Mouse (Mus musculus): ENCODE measurements around the gene Rps6kc1. TPM values are rescaled to one million over a fixed set of nuclear protein-coding genes. Genes with fewer than 3 reads are reported as not detected.

Rps6kc1 gene
- 10.0 and 11.1 TPM in 2 replicates for polyA plus RNA-seq (2014; fragmentation: Nextera tagmentation; extraction: Ambion mirVana)

DNA sequence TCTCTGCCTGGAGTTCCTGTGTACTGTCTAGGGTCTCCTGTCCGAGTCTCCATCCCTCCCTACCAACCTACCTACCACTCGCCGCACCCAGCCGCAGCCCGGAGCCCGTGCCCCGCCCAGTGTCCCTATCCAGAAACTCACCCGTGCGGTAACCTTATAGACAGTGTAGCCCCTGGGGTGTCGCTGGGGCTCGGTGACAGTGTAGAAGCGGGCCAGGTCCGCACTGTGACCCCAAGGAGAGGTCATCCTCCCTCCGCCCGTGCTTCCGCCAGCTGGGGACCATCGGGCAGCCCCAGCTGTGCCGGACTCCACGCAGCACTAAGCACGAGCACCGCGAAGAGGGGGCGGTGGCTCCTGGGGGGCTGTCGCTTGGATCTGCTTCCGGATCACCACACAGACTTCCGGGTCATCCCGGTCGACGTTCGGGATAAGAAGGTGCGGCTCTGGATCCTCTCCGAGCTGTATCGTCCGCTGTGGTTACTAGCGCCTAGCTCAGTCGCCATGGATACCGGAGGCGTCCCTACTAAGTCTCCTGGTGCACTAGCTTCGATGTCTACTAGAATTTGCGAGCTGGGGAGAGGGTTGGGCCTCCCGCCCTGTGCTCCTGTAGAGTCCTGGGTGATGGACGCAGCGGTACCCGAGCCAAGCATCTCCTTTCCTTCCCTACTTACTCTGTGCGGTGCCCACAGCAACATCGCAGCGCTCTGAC is at the start of gene Rps6kc1:
Gene Rps6kc1, minus strand, starts transcription at position 356 of the 709 bp plus-strand sequence.
- Histone ChIP-seq H3K4me1 (replicated peaks; ENCODE audit: control insufficient read depth, insufficient read depth, low read length) (peaks cover 3% of the 10 kb centered on the region; the same call in 1 of the 2 replicates), H3K4me2 (peak within 1 kb of the TSS; percentile 74), H3K9ac (ENCODE audit: low read depth, low read length) (peak within 1 kb of the TSS; percentile 66), H3K4me3 (ENCODE audit: low read depth, low read length) (peak within 1 kb of the TSS; percentile 73), H3K27me3 (replicated peaks; ENCODE audit: control insufficient read depth, insufficient read depth, low read length) (no peaks in the 10 kb centered on the region), H3K9me3 (ENCODE audit: control insufficient read depth, low read length) (no peaks in the 10 kb centered on the region), H3K36me3 (ENCODE audit: control insufficient read depth, insufficient read depth, low read length) (no peaks in the 10 kb centered on the region), H3K27ac (ENCODE audit: low read depth, low read length) (no peak within 1 kb of the TSS)
- ATAC-seq (replicated peaks; ENCODE audit: low FRiP score) (peak; percentile 92), DNase-seq (ENCODE audit: low spot score) (peak; percentile 83)
- 1% methylated on average over 47 of the region's 47 CpGs for WGBS

DNA sequence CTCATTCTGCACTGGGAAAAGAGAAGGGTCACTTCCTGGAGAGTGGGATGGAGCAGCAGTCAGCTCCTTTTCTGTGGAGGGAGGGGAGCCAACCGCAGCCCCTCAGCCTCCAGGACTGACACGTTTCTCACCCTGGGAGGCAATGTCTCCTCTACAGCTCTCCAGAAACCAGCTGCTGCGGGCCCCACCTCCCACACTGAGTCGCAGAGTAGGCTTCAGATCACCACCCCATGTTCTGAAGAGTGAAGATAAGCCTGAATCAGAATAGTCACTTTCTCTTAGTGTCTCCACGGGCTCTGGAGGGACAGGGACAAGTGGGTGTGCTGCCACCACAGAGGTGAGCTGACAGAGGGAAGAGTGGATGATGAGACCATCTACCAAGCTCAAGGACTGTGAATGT is 47.3 kb upstream of the Rps6kc1 start:
- no peak overlapping the region for H3K4me3 ChIP-seq (ENCODE audit: low read depth, low read length)
- DNase-seq (ENCODE audit: low spot score), result no peak
- H3K36me3 ChIP-seq (ENCODE audit: control insufficient read depth, insufficient read depth, low read length), result no peaks in the 10 kb centered on the region
- H3K9ac ChIP-seq (ENCODE audit: low read depth, low read length), result no peak overlapping the region
- WGBS, result 36% methylated on average over 5 of the region's 5 CpGs
- no peaks in the 10 kb centered on the region for H3K9me3 ChIP-seq (ENCODE audit: control insufficient read depth, low read length)
- H3K4me2 ChIP-seq, result no peak overlapping the region
- ATAC-seq (replicated peaks; ENCODE audit: low FRiP score), result peak; percentile 57; the same call in 1 of the 2 replicates
- no peaks in the 10 kb centered on the region for H3K4me1 ChIP-seq (replicated peaks; ENCODE audit: control insufficient read depth, insufficient read depth, low read length)
- no peak overlapping the region for H3K27ac ChIP-seq (ENCODE audit: low read depth, low read length)
- no peaks in the 10 kb centered on the region for H3K27me3 ChIP-seq (replicated peaks; ENCODE audit: control insufficient read depth, insufficient read depth, low read length)

DNA sequence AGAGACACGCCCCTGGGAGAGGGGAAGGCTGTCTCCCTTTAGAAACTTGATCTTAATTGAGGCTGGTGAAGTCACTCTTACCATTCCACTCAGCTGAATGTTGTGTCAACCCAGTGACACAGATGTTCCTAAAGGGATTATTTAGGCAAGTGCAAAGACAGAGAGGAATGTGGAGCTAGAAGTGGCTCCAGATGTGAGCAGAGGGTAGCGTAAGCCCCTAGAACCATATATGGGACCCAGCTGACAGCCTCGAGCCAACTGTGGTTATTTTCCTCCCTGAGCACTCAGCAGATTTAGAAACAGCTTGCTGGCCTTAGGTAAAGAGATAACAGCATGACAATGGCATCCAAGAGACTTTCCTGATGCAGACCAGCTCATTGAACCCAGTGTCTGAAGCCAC is 41.4 kb upstream of the Rps6kc1 start:
- H3K36me3 ChIP-seq (ENCODE audit: control insufficient read depth, insufficient read depth, low read length), result peaks cover 7% of the 10 kb centered on the region; the same call in 1 of the 2 replicates

GRCm38 (mm10) chr1:190951014-190951413 is 39.4 kb upstream of the Rps6kc1 start:
- Histone ChIP-seq H3K27me3 (replicated peaks; ENCODE audit: control insufficient read depth, insufficient read depth, low read length) (no peaks in the 10 kb centered on the region), H3K4me1 (replicated peaks; ENCODE audit: control insufficient read depth, insufficient read depth, low read length) (no peaks in the 10 kb centered on the region), H3K9me3 (ENCODE audit: control insufficient read depth, low read length) (no peaks in the 10 kb centered on the region), H3K9ac (ENCODE audit: low read depth, low read length) (no peak overlapping the region), H3K4me2 (no peak overlapping the region), H3K4me3 (ENCODE audit: low read depth, low read length) (no peak overlapping the region), H3K36me3 (ENCODE audit: control insufficient read depth, insufficient read depth, low read length) (peaks cover 7% of the 10 kb centered on the region; the same call in 1 of the 2 replicates), H3K27ac (ENCODE audit: low read depth, low read length) (no peak overlapping the region)
- ATAC-seq (replicated peaks; ENCODE audit: low FRiP score), result no peak
- 77% methylated on average over 5 of the region's 5 CpGs for WGBS
- no peak for DNase-seq (ENCODE audit: low spot score)

More for the DNA sequence above, 41.4 kb upstream of the Rps6kc1 start:
- Histone ChIP-seq H3K4me1 (replicated peaks; ENCODE audit: control insufficient read depth, insufficient read depth, low read length) (no peaks in the 10 kb centered on the region), H3K4me2 (no peak overlapping the region), H3K4me3 (ENCODE audit: low read depth, low read length) (no peak overlapping the region), H3K27me3 (replicated peaks; ENCODE audit: control insufficient read depth, insufficient read depth, low read length) (no peaks in the 10 kb centered on the region), H3K9ac (ENCODE audit: low read depth, low read length) (no peak overlapping the region), H3K27ac (ENCODE audit: low read depth, low read length) (no peak overlapping the region), H3K9me3 (ENCODE audit: control insufficient read depth, low read length) (no peaks in the 10 kb centered on the region)
- DNase-seq (ENCODE audit: low spot score) (no peak), ATAC-seq (replicated peaks; ENCODE audit: low FRiP score) (no peak)
- 70% methylated on average over 3 of the region's 3 CpGs for WGBS

DNA sequence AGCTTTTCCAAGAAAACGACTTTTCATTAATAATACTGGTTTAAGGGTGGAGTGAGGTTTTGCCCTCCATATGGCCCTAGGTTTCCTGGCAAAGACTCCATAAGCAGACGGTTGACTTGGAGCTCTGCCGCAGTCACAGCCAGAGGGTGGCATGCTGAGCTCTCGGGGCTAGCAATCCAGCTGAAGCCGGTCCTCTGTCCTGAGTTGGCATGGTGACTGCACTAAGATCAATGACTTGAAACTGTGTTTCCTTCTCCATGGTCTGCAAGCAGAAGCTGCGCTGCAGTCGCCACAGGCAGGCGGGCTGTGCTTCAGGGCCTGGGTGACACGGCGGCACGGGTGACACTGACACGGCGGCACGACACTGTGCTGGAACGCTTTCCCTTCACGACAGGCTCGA is 37.3 kb upstream of the Rps6kc1 start:
- H3K9me3 ChIP-seq (ENCODE audit: control insufficient read depth, low read length), result no peaks in the 10 kb centered on the region
- no peak overlapping the region for H3K9ac ChIP-seq (ENCODE audit: low read depth, low read length)
- no peaks in the 10 kb centered on the region for H3K27me3 ChIP-seq (replicated peaks; ENCODE audit: control insufficient read depth, insufficient read depth, low read length)
- H3K27ac ChIP-seq (ENCODE audit: low read depth, low read length), result no peak overlapping the region
- H3K4me1 ChIP-seq (replicated peaks; ENCODE audit: control insufficient read depth, insufficient read depth, low read length), result no peaks in the 10 kb centered on the region
- no peak overlapping the region for H3K4me2 ChIP-seq
- H3K36me3 ChIP-seq (ENCODE audit: control insufficient read depth, insufficient read depth, low read length), result peaks cover 9% of the 10 kb centered on the region; the same call in 1 of the 2 replicates
- WGBS, result 89% methylated on average over 17 of the region's 17 CpGs
- H3K4me3 ChIP-seq (ENCODE audit: low read depth, low read length), result no peak overlapping the region
- ATAC-seq (replicated peaks; ENCODE audit: low FRiP score), result no peak
- no peak for DNase-seq (ENCODE audit: low spot score)

GRCm38 (mm10) chr1:190948439-190948838 is 36.9 kb upstream of the Rps6kc1 start:
- Histone ChIP-seq H3K9ac (ENCODE audit: low read depth, low read length) (no peak overlapping the region), H3K27ac (ENCODE audit: low read depth, low read length) (no peak overlapping the region), H3K4me1 (replicated peaks; ENCODE audit: control insufficient read depth, insufficient read depth, low read length) (no peaks in the 10 kb centered on the region), H3K4me2 (no peak overlapping the region), H3K4me3 (ENCODE audit: low read depth, low read length) (no peak overlapping the region), H3K9me3 (ENCODE audit: control insufficient read depth, low read length) (no peaks in the 10 kb centered on the region), H3K27me3 (replicated peaks; ENCODE audit: control insufficient read depth, insufficient read depth, low read length) (no peaks in the 10 kb centered on the region), H3K36me3 (ENCODE audit: control insufficient read depth, insufficient read depth, low read length) (peaks cover 9% of the 10 kb centered on the region; the same call in 1 of the 2 replicates)
- ATAC-seq (replicated peaks; ENCODE audit: low FRiP score), result no peak
- no peak for DNase-seq (ENCODE audit: low spot score)
- WGBS, result 91% methylated on average over 7 of the region's 7 CpGs

DNA sequence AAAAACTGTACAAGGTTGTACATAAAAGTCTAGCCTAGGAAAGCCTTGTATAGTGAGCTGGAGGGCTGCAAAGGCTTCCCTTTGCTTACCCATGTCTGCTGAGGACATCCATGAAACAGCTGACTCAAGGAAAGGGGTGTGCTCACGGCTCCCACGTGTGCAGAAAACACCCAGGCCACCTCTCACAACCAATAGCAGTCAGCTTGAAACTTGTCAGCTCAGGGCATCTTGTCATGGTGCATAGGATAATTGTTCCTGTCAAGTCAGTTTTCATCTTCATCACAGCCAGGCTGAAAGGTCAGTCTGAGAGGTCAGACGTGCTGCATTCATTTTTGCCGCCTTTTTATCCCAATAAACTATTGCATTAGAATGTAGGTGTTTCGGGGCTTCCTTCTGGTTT is 36.4 kb upstream of the Rps6kc1 start:
- Histone ChIP-seq H3K4me1 (replicated peaks; ENCODE audit: control insufficient read depth, insufficient read depth, low read length) (no peaks in the 10 kb centered on the region), H3K9ac (ENCODE audit: low read depth, low read length) (no peak overlapping the region), H3K27ac (ENCODE audit: low read depth, low read length) (no peak overlapping the region), H3K4me3 (ENCODE audit: low read depth, low read length) (no peak overlapping the region), H3K27me3 (replicated peaks; ENCODE audit: control insufficient read depth, insufficient read depth, low read length) (no peaks in the 10 kb centered on the region), H3K36me3 (ENCODE audit: control insufficient read depth, insufficient read depth, low read length) (peaks cover 9% of the 10 kb centered on the region), H3K9me3 (ENCODE audit: control insufficient read depth, low read length) (no peaks in the 10 kb centered on the region), H3K4me2 (no peak overlapping the region)
- DNase-seq (ENCODE audit: low spot score) (no peak), ATAC-seq (replicated peaks; ENCODE audit: low FRiP score) (no peak)
- WGBS, result 84% methylated on average over 5 of the region's 5 CpGs

GRCm38 (mm10) chr1:190944109-190944760 is 32.7 kb upstream of the Rps6kc1 start:
- Histone ChIP-seq H3K4me2 (no peak overlapping the region), H3K27ac (ENCODE audit: low read depth, low read length) (no peak overlapping the region), H3K36me3 (ENCODE audit: control insufficient read depth, insufficient read depth, low read length) (peaks cover 14% of the 10 kb centered on the region; the same call in 1 of the 2 replicates), H3K4me3 (ENCODE audit: low read depth, low read length) (no peak overlapping the region), H3K27me3 (replicated peaks; ENCODE audit: control insufficient read depth, insufficient read depth, low read length) (no peaks in the 10 kb centered on the region), H3K4me1 (replicated peaks; ENCODE audit: control insufficient read depth, insufficient read depth, low read length) (no peaks in the 10 kb centered on the region), H3K9ac (ENCODE audit: low read depth, low read length) (no peak overlapping the region), H3K9me3 (ENCODE audit: control insufficient read depth, low read length) (no peaks in the 10 kb centered on the region)
- peak; percentile 72; the same call in 1 of the 2 replicates for ATAC-seq (replicated peaks; ENCODE audit: low FRiP score)
- WGBS, result 58% methylated on average over 6 of the region's 6 CpGs
- DNase-seq (ENCODE audit: low spot score), result peak; percentile 46

Data from liver, embryonic 11.5 days (tissue).